Mouse (Mus musculus): ENCODE data around the gene Mad1l1.

Gene Mad1l1

GRCm38 (mm10) chr5:140091601-140092000, 229.8 kb downstream of the Mad1l1 start:
- DNase-seq (ENCODE audit: low read depth): no peak

- DNase-seq (ENCODE audit: low read depth): no peak
These were observed 232.1 kb downstream of the Mad1l1 start for GRCm38 (mm10) chr5:140089263-140089662.

GRCm38 (mm10) chr5:140087242-140087641, 234.1 kb downstream of the Mad1l1 start:
- no peak for DNase-seq (ENCODE audit: low read depth)

- DNase-seq (ENCODE audit: low read depth): no peak
These were observed 237.0 kb downstream of the Mad1l1 start for GRCm38 (mm10) chr5:140084341-140084740.

GRCm38 (mm10) chr5:140083911-140084310, 237.4 kb downstream of the Mad1l1 start:
- no peak for DNase-seq (ENCODE audit: low read depth)

- DNase-seq (ENCODE audit: low read depth): no peak
These were observed 239.0 kb downstream of the Mad1l1 start for GRCm38 (mm10) chr5:140082204-140082812.

GRCm38 (mm10) chr5:140081084-140081483, 240.3 kb downstream of the Mad1l1 start:
- no peak for DNase-seq (ENCODE audit: low read depth)

- no peak for DNase-seq (ENCODE audit: low read depth)
These were observed 241.8 kb downstream of the Mad1l1 start for GRCm38 (mm10) chr5:140079511-140079910.

GRCm38 (mm10) chr5:140078406-140078805, 242.9 kb downstream of the Mad1l1 start:
- no peak for DNase-seq (ENCODE audit: low read depth)

GRCm38 (mm10) chr5:140076438-140076837, 244.9 kb downstream of the Mad1l1 start:
- DNase-seq (ENCODE audit: low read depth): no peak

- no peak for DNase-seq (ENCODE audit: low read depth)
These were observed 247.7 kb downstream of the Mad1l1 start for GRCm38 (mm10) chr5:140073671-140074116.

- DNase-seq (ENCODE audit: low read depth): peak; percentile 7
These were observed 248.1 kb downstream of the Mad1l1 start for GRCm38 (mm10) chr5:140073148-140073670.

GRCm38 (mm10) chr5:140068506-140068905, 252.8 kb downstream of the Mad1l1 start:
- DNase-seq (ENCODE audit: low read depth): no peak

- DNase-seq (ENCODE audit: low read depth): no peak
These were observed 253.3 kb downstream of the Mad1l1 start for GRCm38 (mm10) chr5:140068051-140068450.

- no peak for DNase-seq (ENCODE audit: low read depth)
These were observed 254.6 kb downstream of the Mad1l1 start for GRCm38 (mm10) chr5:140066769-140067168.

- DNase-seq (ENCODE audit: low read depth): no peak
These were observed 255.1 kb downstream of the Mad1l1 start for GRCm38 (mm10) chr5:140066281-140066680.

GRCm38 (mm10) chr5:140065281-140065945, 255.9 kb downstream of the Mad1l1 start:
- no peak for DNase-seq (ENCODE audit: low read depth)

GRCm38 (mm10) chr5:140064521-140064920, 256.8 kb downstream of the Mad1l1 start:
- no peak for DNase-seq (ENCODE audit: low read depth)

- no peak for DNase-seq (ENCODE audit: low read depth)
These were observed 258.5 kb downstream of the Mad1l1 start for GRCm38 (mm10) chr5:140062828-140063227.

- DNase-seq (ENCODE audit: low read depth): peak; percentile 9
These were observed 259.0 kb downstream of the Mad1l1 start for GRCm38 (mm10) chr5:140062316-140062715.

- DNase-seq (ENCODE audit: low read depth): no peak
These were observed 260.0 kb downstream of the Mad1l1 start for GRCm38 (mm10) chr5:140061296-140061879.

GRCm38 (mm10) chr5:140056291-140056690, 265.1 kb downstream of the Mad1l1 start:
- DNase-seq (ENCODE audit: low read depth): no peak

GRCm38 (mm10) chr5:140055431-140055830, 265.9 kb downstream of the Mad1l1 start:
- peak; percentile 11 for DNase-seq (ENCODE audit: low read depth)
